Mouse (Mus musculus): ENCODE results near the gene Bcr. TPM values are rescaled to one million over a fixed set of nuclear protein-coding genes. Genes with fewer than 3 reads are reported as not detected.
A peak's percentile ranks its signal among the peaks of the same experiment; 100 is the strongest.

Bcr gene
- polyA plus RNA-seq, 1 experiment from 2014 or later, result 11.7 TPM

DNA sequence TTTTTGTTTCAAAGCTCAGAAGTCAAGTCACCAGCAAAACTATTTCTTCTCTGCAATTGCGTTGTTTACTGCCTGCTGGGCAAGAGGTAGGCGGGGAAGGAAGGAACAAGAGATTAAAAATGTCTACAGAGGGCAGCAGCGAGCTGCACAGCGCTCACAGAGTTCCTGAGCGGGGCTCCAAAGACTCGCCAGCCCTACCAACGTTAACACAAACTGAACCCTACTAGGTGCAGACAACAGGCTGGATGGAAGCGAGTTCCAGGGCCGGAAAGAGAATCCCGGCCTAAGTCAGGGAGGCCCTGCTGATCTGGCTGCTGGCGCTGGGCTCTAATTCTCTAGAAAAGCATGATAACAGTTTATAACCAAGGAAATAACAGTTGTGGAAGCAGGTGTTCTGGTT lies 996 bp upstream of the Bcr start:
- ATAC-seq (replicated peaks; ENCODE audit: low FRiP score) (peak; percentile 29; the same call in 1 of the 2 replicates), DNase-seq (ENCODE audit: low spot score) (peak; percentile 76)
- H3K4me2 ChIP-seq (ENCODE audit: low read depth, low read length, severe bottlenecking), result peak overlapping the region; percentile 81; the same call in 1 of the 2 replicates
- WGBS, result under 1% methylated on average over 11 of the region's 11 CpGs
- H3K9ac ChIP-seq (ENCODE audit: low read length), result no peak overlapping the region
- H3K4me3 ChIP-seq (ENCODE audit: low read depth, low read length), result no peak overlapping the region; the same call in 1 of the 2 replicates
- H3K27me3 ChIP-seq (ENCODE audit: control insufficient read depth, insufficient read depth, low read length), result no peaks in the 10 kb centered on the region
- H3K27ac ChIP-seq (ENCODE audit: low read depth, low read length), result no peak overlapping the region
- H3K36me3 ChIP-seq (ENCODE audit: control insufficient read depth, insufficient read depth, low read length), result no peaks in the 10 kb centered on the region; the same call in 1 of the 2 replicates
- no peaks in the 10 kb centered on the region for H3K9me3 ChIP-seq (ENCODE audit: control insufficient read depth, low read length)
- H3K4me1 ChIP-seq (replicated peaks; ENCODE audit: control insufficient read depth, insufficient read depth, low read length), result peaks cover 23% of the 10 kb centered on the region

DNA sequence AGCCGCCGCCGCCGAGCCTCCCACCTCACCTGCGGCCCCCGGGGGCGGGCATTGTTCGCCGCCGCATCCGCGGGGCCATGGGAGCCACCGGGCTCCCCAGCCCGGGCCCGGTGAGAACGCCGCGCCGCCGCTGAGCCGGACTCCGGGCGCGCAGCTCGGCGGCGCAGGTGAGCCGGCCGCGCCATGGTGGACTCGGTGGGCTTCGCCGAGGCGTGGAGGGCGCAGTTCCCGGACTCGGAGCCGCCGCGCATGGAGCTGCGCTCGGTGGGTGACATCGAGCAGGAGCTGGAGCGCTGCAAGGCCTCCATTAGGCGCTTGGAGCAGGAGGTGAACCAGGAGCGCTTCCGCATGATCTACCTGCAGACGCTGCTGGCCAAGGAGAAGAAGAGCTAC lies 447 bp downstream of the Bcr start:
- no peaks in the 10 kb centered on the region for H3K27me3 ChIP-seq (ENCODE audit: control insufficient read depth, insufficient read depth, low read length)
- peak overlapping the region; percentile 81 for H3K4me2 ChIP-seq (ENCODE audit: low read depth, low read length, severe bottlenecking)
- no peaks in the 10 kb centered on the region; the same call in 1 of the 2 replicates for H3K36me3 ChIP-seq (ENCODE audit: control insufficient read depth, insufficient read depth, low read length)
- peak overlapping the region; percentile 82 for H3K9ac ChIP-seq (ENCODE audit: low read length)
- no peaks in the 10 kb centered on the region for H3K9me3 ChIP-seq (ENCODE audit: control insufficient read depth, low read length)
- H3K27ac ChIP-seq (ENCODE audit: low read depth, low read length), result no peak overlapping the region
- H3K4me3 ChIP-seq (ENCODE audit: low read depth, low read length), result peak overlapping the region; percentile 92
- H3K4me1 ChIP-seq (replicated peaks; ENCODE audit: control insufficient read depth, insufficient read depth, low read length), result peaks cover 23% of the 10 kb centered on the region
- under 1% methylated on average over 47 of the region's 48 CpGs for WGBS
- peak; percentile 47 for ATAC-seq (replicated peaks; ENCODE audit: low FRiP score)
- DNase-seq (ENCODE audit: low spot score), result peak; percentile 78

DNA sequence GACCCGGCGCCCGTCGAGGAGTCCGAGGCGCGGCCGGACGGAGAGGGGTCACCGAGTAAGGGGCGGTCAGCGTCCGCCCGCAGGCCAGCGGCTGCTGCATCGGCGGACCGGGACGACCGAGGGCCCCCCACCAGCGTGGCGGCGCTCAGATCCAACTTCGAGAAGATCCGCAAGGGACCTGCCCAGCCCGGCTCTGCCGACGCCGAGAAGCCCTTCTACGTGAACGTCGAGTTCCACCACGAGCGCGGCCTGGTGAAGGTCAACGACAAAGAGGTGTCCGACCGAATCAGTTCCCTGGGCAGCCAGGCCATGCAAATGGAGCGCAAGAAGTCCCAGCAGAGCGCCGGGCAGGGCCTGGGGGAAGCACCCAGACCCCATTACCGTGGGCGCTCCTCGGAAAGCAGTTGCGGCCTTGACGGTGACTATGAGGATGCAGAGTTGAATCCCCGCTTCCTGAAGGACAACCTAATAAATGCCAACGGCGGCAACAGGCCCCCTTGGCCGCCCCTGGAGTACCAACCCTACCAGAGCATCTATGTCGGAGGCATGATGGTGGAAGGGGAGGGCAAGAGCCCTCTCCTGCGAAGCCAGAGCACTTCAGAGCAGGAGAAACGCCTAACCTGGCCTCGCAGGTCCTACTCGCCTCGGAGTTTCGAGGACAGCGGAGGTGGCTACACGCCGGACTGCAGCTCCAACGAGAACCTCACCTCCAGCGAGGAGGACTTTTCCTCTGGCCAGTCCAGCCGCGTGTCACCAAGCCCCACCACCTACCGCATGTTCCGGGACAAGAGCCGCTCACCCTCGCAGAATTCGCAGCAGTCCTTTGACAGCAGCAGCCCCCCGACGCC lies 1.2 kb downstream of the Bcr start:
- Histone ChIP-seq H3K9me3 (ENCODE audit: control insufficient read depth, low read length) (no peaks in the 10 kb centered on the region), H3K4me1 (replicated peaks; ENCODE audit: control insufficient read depth, insufficient read depth, low read length) (peaks cover 23% of the 10 kb centered on the region)

DNA sequence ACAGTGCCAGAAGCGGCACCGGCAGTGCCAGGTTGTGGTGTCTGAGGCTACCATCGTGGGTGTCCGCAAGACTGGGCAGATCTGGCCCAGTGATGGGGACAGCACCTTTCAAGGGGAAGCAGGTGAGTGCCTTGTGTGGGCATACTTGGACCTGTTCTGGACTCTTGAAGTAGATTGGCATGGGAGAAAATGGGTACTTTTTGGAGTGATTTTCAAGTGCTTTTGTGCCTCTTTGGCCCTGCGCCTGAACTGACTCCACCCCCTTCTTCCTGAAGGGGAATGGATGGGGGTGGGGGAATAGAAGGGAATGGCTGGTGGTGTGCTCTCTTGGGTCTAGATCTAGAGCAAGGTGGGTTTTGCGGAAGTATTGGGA lies 1.8 kb downstream of the Bcr start:
- ATAC-seq (replicated peaks; ENCODE audit: low FRiP score) (no peak), DNase-seq (ENCODE audit: low spot score) (no peak)
- H3K27me3 ChIP-seq (ENCODE audit: control insufficient read depth, insufficient read depth, low read length), result no peaks in the 10 kb centered on the region
- H3K4me2 ChIP-seq (ENCODE audit: low read depth, low read length, severe bottlenecking), result peak overlapping the region; percentile 81
- peak overlapping the region; percentile 82 for H3K9ac ChIP-seq (ENCODE audit: low read length)
- H3K4me1 ChIP-seq (replicated peaks; ENCODE audit: control insufficient read depth, insufficient read depth, low read length), result peaks cover 23% of the 10 kb centered on the region
- peak overlapping the region; percentile 92 for H3K4me3 ChIP-seq (ENCODE audit: low read depth, low read length)
- 15% methylated on average over 6 of the region's 6 CpGs for WGBS
- no peaks in the 10 kb centered on the region for H3K9me3 ChIP-seq (ENCODE audit: control insufficient read depth, low read length)
- H3K27ac ChIP-seq (ENCODE audit: low read depth, low read length), result no peak overlapping the region
- H3K36me3 ChIP-seq (ENCODE audit: control insufficient read depth, insufficient read depth, low read length), result no peaks in the 10 kb centered on the region; the same call in 1 of the 2 replicates

More for the DNA sequence above, 1.2 kb downstream of the Bcr start:
- Histone ChIP-seq H3K4me2 (ENCODE audit: low read depth, low read length, severe bottlenecking) (peak overlapping the region; percentile 81), H3K4me3 (ENCODE audit: low read depth, low read length) (peak overlapping the region; percentile 92), H3K27me3 (ENCODE audit: control insufficient read depth, insufficient read depth, low read length) (no peaks in the 10 kb centered on the region), H3K36me3 (ENCODE audit: control insufficient read depth, insufficient read depth, low read length) (no peaks in the 10 kb centered on the region; the same call in 1 of the 2 replicates), H3K27ac (ENCODE audit: low read depth, low read length) (no peak overlapping the region), H3K9ac (ENCODE audit: low read length) (peak overlapping the region; percentile 82)
- DNase-seq (ENCODE audit: low spot score), result peak; percentile 66
- ATAC-seq (replicated peaks; ENCODE audit: low FRiP score), result no peak
- WGBS, result 2% methylated on average over 71 of the region's 71 CpGs

DNA sequence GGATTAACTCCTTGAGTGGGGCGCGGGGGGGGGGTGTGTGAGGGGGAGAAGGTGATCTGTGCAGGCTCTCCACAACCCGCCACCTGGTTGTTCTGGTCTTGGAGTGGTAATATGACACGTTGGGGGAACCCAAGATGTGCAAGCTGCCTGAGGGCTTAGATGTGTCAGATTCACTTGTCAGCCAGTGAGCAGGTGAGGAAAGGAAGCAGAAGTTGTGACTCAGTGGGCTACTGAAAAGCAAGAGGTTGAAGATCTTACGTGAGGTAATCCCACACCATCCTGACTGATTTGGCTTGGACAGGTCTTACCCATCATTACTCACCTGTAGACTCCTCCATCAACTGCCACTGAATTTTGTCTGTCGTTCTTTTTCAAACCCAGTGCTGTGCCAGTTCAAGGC lies 2.2 kb downstream of the Bcr start:
- Histone ChIP-seq H3K36me3 (ENCODE audit: control insufficient read depth, insufficient read depth, low read length) (no peaks in the 10 kb centered on the region; the same call in 1 of the 2 replicates), H3K9ac (ENCODE audit: low read length) (no peak overlapping the region), H3K4me3 (ENCODE audit: low read depth, low read length) (peak overlapping the region; percentile 92), H3K4me2 (ENCODE audit: low read depth, low read length, severe bottlenecking) (peak overlapping the region; percentile 81), H3K27ac (ENCODE audit: low read depth, low read length) (no peak overlapping the region), H3K4me1 (replicated peaks; ENCODE audit: control insufficient read depth, insufficient read depth, low read length) (peaks cover 23% of the 10 kb centered on the region), H3K9me3 (ENCODE audit: control insufficient read depth, low read length) (no peaks in the 10 kb centered on the region), H3K27me3 (ENCODE audit: control insufficient read depth, insufficient read depth, low read length) (no peaks in the 10 kb centered on the region)
- ATAC-seq (replicated peaks; ENCODE audit: low FRiP score) (no peak), DNase-seq (ENCODE audit: low spot score) (no peak)
- WGBS, result 44% methylated on average over 6 of the region's 6 CpGs

DNA sequence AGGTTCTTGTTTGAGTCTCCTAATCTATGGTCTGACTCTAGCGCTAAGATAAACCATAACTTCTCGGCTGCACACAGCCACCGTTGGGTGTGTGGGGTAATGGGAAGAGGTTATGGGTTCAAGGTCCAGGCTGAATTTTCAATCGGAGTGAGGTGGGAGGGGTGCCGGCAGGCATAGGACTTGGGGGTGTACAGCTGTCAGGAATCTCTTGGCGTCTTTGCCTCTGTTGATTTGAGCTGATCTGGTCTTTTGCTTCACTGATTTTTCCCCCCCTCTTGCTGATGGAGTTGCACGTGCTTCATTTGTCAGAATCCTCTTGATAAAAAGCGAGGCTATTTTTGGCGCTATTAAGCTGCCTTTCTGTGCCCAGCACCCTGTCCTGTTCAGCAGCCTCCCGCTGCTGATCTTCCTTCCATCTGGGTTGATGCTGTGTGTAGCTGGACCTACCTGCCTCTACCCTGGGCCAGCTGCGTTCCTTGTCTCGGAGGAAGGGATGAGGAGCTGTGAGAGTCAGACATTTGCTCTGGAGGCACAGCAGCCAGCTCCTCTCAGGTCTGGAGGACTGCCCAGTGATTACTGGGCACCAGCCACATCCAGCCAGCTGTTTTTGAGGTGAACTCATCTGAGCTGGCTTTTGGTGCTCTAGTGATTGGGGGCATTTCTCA lies 3.0 kb downstream of the Bcr start:
- WGBS, result 70% methylated on average over 12 of the region's 12 CpGs
- no peak for DNase-seq (ENCODE audit: low spot score)
- no peak overlapping the region for H3K9ac ChIP-seq (ENCODE audit: low read length)

DNA sequence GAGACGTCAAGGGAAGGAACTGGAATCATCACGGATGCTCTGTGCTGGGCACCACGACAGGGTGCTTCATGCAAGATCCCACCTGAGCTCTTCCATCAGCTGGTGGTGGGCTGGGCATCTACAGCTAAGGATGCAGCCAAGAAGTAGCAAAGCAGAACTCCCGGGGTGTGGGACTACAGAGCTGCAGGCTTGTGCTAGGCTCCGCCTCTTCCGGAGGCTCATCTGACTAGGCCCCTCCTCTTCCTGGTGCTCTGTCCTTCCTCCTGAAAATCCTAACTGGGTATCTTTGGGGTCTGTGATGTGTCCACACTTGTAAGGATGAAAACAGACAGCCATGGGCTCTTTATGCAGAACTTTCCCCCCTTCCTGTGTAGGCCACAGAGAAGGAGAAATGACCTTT lies 5.3 kb downstream of the Bcr start:
- Histone ChIP-seq H3K9ac (ENCODE audit: low read length) (no peak overlapping the region), H3K4me2 (ENCODE audit: low read depth, low read length, severe bottlenecking) (no peak overlapping the region), H3K27me3 (ENCODE audit: control insufficient read depth, insufficient read depth, low read length) (no peaks in the 10 kb centered on the region), H3K4me1 (replicated peaks; ENCODE audit: control insufficient read depth, insufficient read depth, low read length) (peaks cover 17% of the 10 kb centered on the region), H3K4me3 (ENCODE audit: low read depth, low read length) (no peak overlapping the region), H3K36me3 (ENCODE audit: control insufficient read depth, insufficient read depth, low read length) (no peaks in the 10 kb centered on the region; the same call in 1 of the 2 replicates), H3K9me3 (ENCODE audit: control insufficient read depth, low read length) (no peaks in the 10 kb centered on the region), H3K27ac (ENCODE audit: low read depth, low read length) (no peak overlapping the region)
- no peak for ATAC-seq (replicated peaks; ENCODE audit: low FRiP score)
- 80% methylated on average over 6 of the region's 6 CpGs for WGBS
- DNase-seq (ENCODE audit: low spot score), result no peak

More for the DNA sequence above, 3.0 kb downstream of the Bcr start:
- no peak overlapping the region for H3K27ac ChIP-seq (ENCODE audit: low read depth, low read length)
- no peak for ATAC-seq (replicated peaks; ENCODE audit: low FRiP score)
- H3K36me3 ChIP-seq (ENCODE audit: control insufficient read depth, insufficient read depth, low read length), result no peaks in the 10 kb centered on the region; the same call in 1 of the 2 replicates
- H3K4me1 ChIP-seq (replicated peaks; ENCODE audit: control insufficient read depth, insufficient read depth, low read length), result peaks cover 23% of the 10 kb centered on the region
- no peaks in the 10 kb centered on the region for H3K9me3 ChIP-seq (ENCODE audit: control insufficient read depth, low read length)
- no peak overlapping the region for H3K4me3 ChIP-seq (ENCODE audit: low read depth, low read length)
- peak overlapping the region; percentile 81; the same call in 1 of the 2 replicates for H3K4me2 ChIP-seq (ENCODE audit: low read depth, low read length, severe bottlenecking)
- H3K27me3 ChIP-seq (ENCODE audit: control insufficient read depth, insufficient read depth, low read length), result no peaks in the 10 kb centered on the region

DNA sequence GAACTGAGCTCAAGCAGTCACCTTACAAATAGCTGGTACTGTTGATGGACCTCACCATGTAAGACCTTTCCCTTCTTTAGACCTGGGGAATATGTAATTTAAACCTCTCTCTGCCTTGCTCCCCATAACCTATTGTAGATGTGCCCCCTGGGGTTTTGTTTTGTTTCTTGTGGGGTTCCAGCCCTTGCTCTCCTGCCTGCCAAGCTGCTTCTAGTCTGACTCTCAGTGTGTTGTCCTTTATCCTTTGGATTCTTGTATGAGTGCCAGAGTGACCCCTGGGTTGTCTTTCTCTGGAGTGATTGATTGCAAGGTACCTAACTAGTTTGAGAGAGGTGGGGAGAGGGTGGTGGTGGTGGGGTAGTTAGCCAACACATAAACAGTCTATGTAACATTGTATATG lies 7.1 kb downstream of the Bcr start:
- H3K4me3 ChIP-seq (ENCODE audit: low read depth, low read length), result no peak overlapping the region
- no peak overlapping the region for H3K27ac ChIP-seq (ENCODE audit: low read depth, low read length)
- ATAC-seq (replicated peaks; ENCODE audit: low FRiP score) (no peak), DNase-seq (ENCODE audit: low spot score) (no peak)
- H3K9ac ChIP-seq (ENCODE audit: low read length), result no peak overlapping the region
- H3K27me3 ChIP-seq (ENCODE audit: control insufficient read depth, insufficient read depth, low read length), result no peaks in the 10 kb centered on the region
- no peaks in the 10 kb centered on the region for H3K9me3 ChIP-seq (ENCODE audit: control insufficient read depth, low read length)
- H3K36me3 ChIP-seq (ENCODE audit: control insufficient read depth, insufficient read depth, low read length), result no peaks in the 10 kb centered on the region; the same call in 1 of the 2 replicates
- H3K4me1 ChIP-seq (replicated peaks; ENCODE audit: control insufficient read depth, insufficient read depth, low read length), result peaks cover 12% of the 10 kb centered on the region; the same call in 1 of the 2 replicates
- H3K4me2 ChIP-seq (ENCODE audit: low read depth, low read length, severe bottlenecking), result no peak overlapping the region

Measured in forebrain, embryonic 11.5 days (tissue).